Mouse (Mus musculus) limb, embryonic 14.5 days (tissue): ENCODE measurements around the gene Mmp9. TPM values are rescaled to one million over a fixed set of nuclear protein-coding genes. Genes with fewer than 3 reads are reported as not detected.

Experiments
- ATAC-seq: fragments of 200-750 bp; cut with Nextera tagmentation; 2 replicates; pipeline ENCODE4 v1.8.0; 2017; ENCODE audit warnings: low read depth, moderate number of reproducible peaks, moderate TSS enrichment; ENCODE audit not compliant: low FRiP score
- DNase-seq: peaks from one replicate; pipeline ENCODE4 v3.0.0-alpha.2; 2015; ENCODE audit warnings: low spot score
- H3K27ac ChIP-seq: fragments of 300-500 bp; sonication (generic); replicated peaks from 2 replicates; pipeline ENCODE4 v1.5.1; 2014; ENCODE audit warnings: low read depth, mild to moderate bottlenecking, low read length, moderate library complexity, mixed read lengths
- H3K27me3 ChIP-seq: fragments of 300-500 bp; sonication (generic); 2 replicates; pipeline ENCODE4 v1.6.1; 2014; ENCODE audit warnings: low read length, mixed read lengths; ENCODE audit not compliant: control insufficient read depth, insufficient read depth
- H3K36me3 ChIP-seq: fragments of 300-500 bp; sonication (generic); 2 replicates; pipeline ENCODE4 v1.6.1; 2014; ENCODE audit warnings: mild to moderate bottlenecking, low read length, moderate library complexity, mixed read lengths; ENCODE audit not compliant: control insufficient read depth, insufficient read depth
- H3K4me1 ChIP-seq: fragments of 300-500 bp; sonication (generic); 2 replicates; pipeline ENCODE4 v1.6.1; 2014; ENCODE audit warnings: antibody characterized with exemption, low read length, mixed read lengths; ENCODE audit not compliant: control insufficient read depth, insufficient read depth
- H3K4me2 ChIP-seq: fragments of 300-500 bp; sonication (generic); replicated peaks from 2 replicates; pipeline ENCODE4 v1.6.1; 2014; ENCODE audit warnings: low read depth, mild to moderate bottlenecking, low read length, moderate library complexity; ENCODE audit not compliant: severe bottlenecking
- H3K4me3 ChIP-seq: fragments of 300-500 bp; sonication (generic); replicated peaks from 2 replicates; pipeline ENCODE4 v1.5.1; 2014; ENCODE audit warnings: low read length
- H3K9ac ChIP-seq: fragments of 300-500 bp; sonication (generic); 2 replicates; pipeline ENCODE4 v1.6.1; 2014; ENCODE audit warnings: mild to moderate bottlenecking, low read depth, low read length, moderate library complexity; ENCODE audit not compliant: severe bottlenecking
- H3K9me3 ChIP-seq: fragments of 300-500 bp; sonication (generic); 2 replicates; pipeline ENCODE4 v1.6.1; 2016; ENCODE audit warnings: low read length; ENCODE audit not compliant: control insufficient read depth
- POLR2A ChIP-seq: fragments of 200-500 bp; IDR thresholded peaks from 2 replicates; pipeline ENCODE4 v1.8.0; 2012; ENCODE audit warnings: inconsistent platforms, mild to moderate bottlenecking, moderate library complexity, borderline replicate concordance; ENCODE audit not compliant: insufficient read depth, insufficient read length; ENCODE audit errors: extremely low read depth
- WGBS: fragments of 180-500 bp; shearing (Covaris S2); extraction: QIAGEN DNeasy Blood & Tissue Kit; methylation state at CpG from one replicate; pipeline ENCODE4 v1.1.7; 2014; 5-methylcytosine and 5-hydroxymethylcytosine counted together
- polyA plus RNA-seq, 2 experiments: library from polyadenylated mRNA; depleted of rRNA in 1 of 2; stranded (reverse) in 1 of 2; unstranded in 1 of 2; fragments of >200 nt; fragmentation: Nextera tagmentation in 1 of 2; extraction: Ambion mirVana in 1 of 2; gene quantifications; 2 replicates each; pipeline versions ENCODE4 v1.2.1 to v1.2.3; 2012 to 2014

Mmp9 gene
- polyA plus RNA-seq, 2 experiments, result 16.7 to 19.1 TPM

DNA sequence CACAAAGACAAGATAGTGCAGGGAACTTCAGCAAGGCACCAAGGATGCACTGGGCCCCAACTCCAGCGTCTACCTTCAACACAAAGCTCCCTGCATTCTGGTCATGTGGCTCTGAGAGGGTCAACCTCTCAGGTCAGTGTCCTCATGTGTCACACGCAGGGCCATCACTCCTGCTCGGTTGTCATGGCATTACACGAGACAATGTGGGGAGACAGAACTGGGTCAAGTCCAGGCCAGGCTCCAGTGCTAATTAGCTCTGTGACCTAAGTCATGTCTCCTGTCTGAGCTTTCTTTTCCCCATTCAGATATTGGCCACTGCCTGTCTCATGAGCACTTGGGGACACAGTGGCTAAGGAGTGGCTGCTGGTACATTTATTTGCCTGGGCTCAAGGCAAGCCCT, 17.3 kb upstream of the Mmp9 start:
- Histone ChIP-seq H3K27me3 (no peaks in the 10 kb centered on the region), H3K27ac (no peak overlapping the region), H3K4me2 (no peak overlapping the region), H3K36me3 (0 out of 2 replicates have a peak, but pooled peaks cover 2% of the 10 kb centered on the region), H3K4me1 (no peaks in the 10 kb centered on the region), H3K9ac (no peak overlapping the region), H3K4me3 (no peak overlapping the region), H3K9me3 (no peaks in the 10 kb centered on the region)
- 79% methylated on average over 4 of the region's 4 CpGs for WGBS
- no peak for TF ChIP-seq POLR2A
- ATAC-seq (no peak), DNase-seq (no peak)

DNA sequence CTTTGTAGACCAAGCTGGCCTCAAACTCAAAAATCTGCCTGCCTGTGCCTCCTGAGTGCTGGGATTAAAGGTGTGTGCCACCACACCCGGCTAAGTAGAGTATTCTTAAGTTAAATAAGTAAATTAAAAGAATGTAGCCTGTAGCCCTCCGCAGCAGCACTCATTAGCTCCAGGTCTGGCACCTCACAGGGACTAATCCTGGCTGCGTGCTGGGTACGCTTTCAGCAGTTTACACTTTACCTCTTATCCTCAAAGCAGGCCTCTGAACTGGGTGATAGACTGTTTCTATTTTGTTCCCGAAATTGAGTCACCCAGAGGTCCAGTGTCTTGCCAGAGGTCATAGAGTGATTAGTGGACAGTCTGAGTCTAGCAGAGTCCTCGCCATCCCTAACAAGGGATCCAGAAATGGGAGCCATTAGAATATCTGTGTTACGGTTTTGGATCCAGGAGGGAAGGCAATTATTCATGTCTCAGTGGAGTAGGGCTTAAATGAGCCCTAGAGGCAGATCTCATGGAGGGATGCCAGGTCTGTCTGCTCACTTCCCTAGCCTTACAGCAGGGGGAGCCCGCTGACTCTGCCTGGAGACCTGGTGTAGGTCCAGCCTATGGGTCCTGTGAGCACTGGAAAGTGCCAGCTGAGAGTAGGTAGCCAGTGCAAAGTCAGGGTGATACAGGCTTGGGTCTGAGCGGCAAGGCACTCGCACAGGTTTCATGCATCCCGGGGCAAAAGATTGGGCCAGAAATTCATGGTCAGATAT, 16.3 kb upstream of the Mmp9 start:
- ATAC-seq (peak; percentile 41; the same call in 1 of the 2 replicates), DNase-seq (peak; percentile 73)
- WGBS, result 28% methylated on average over 11 of the region's 11 CpGs
- H3K4me1 ChIP-seq, result no peaks in the 10 kb centered on the region
- H3K36me3 ChIP-seq, result 0 out of 2 replicates have a peak, but pooled peaks cover 2% of the 10 kb centered on the region
- H3K4me2 ChIP-seq, result no peak overlapping the region
- TF ChIP-seq POLR2A, result no peak
- no peaks in the 10 kb centered on the region for H3K9me3 ChIP-seq
- no peak overlapping the region for H3K4me3 ChIP-seq
- H3K27me3 ChIP-seq, result no peaks in the 10 kb centered on the region
- no peak overlapping the region for H3K9ac ChIP-seq
- H3K27ac ChIP-seq, result no peak overlapping the region

DNA sequence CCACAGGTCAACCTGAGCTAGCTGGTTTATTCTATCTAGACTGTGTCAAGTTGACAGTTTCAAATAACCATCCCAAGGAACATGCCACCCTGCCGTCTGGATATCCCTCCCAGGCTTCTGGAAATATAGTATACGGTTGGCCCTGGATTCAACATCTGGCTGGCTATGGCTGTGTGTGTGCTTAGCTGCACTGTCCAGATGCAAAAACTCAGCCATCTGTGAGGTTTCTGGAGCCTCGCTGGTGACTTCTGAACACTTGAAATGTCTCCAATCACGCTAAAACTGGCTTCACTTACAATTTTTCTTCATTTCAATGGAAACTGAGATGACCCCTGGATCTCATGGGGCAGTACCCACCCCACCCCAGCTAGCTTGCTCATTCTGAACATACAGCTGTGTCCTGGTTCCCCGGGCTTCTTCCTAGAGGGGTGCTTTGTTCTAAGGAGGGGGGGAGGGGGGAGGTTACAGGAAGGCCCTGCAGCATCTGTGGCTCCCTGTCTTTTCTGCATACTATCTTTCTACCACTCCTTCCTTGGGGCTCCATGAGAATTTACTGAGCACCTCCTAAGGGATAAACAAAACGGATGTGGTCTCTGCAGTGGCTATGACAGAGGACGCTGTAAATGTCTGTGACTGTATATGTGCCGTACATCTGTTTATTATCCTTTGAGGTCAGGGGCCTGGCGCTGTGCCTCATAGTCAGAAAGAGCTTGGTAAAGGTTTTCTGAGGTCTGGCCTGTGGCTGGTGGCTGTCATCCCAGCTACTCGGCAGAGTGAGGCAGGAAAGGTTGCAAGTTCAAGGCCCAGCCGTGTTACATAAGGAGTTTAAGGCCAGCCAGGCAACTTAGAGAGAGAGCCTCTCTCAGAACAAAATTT, 9.6 kb upstream of the Mmp9 start:
- Histone ChIP-seq H3K9ac (no peak overlapping the region), H3K27me3 (no peaks in the 10 kb centered on the region), H3K4me2 (no peak overlapping the region), H3K4me3 (no peak overlapping the region), H3K9me3 (no peaks in the 10 kb centered on the region), H3K27ac (no peak overlapping the region), H3K36me3 (no peaks in the 10 kb centered on the region), H3K4me1 (no peaks in the 10 kb centered on the region)
- ATAC-seq (no peak), DNase-seq (no peak)
- 33% methylated on average over 11 of the region's 11 CpGs for WGBS
- TF ChIP-seq POLR2A, result no peak

DNA sequence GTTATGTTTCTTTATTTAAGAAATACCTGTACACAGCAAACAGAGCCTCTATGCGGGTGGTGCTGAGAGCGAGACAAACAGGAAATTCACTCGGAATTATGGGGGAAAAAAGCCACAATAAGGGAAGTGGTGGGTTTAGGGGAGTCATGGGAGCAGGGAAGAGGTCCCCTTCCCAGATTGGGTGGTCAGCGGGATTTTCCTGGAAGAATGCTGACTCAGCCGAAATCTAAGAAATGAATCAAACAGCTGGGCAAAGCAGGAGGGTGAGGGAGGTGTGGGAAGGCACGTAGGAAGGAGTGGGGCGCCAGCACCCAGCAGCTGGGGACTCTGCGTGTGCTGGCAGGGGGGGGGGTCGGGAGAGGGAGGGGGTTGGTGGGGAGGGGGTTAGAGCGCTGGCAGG, 7.0 kb upstream of the Mmp9 start:
- Histone ChIP-seq H3K27me3 (peaks cover 9% of the 10 kb centered on the region; the same call in 1 of the 2 replicates), H3K36me3 (no peaks in the 10 kb centered on the region), H3K4me3 (no peak overlapping the region), H3K9me3 (no peaks in the 10 kb centered on the region), H3K4me2 (no peak overlapping the region), H3K4me1 (peaks cover 5% of the 10 kb centered on the region), H3K27ac (no peak overlapping the region), H3K9ac (no peak overlapping the region)
- 48% methylated on average over 8 of the region's 10 CpGs for WGBS
- no peak for TF ChIP-seq POLR2A
- ATAC-seq (no peak), DNase-seq (no peak)

DNA sequence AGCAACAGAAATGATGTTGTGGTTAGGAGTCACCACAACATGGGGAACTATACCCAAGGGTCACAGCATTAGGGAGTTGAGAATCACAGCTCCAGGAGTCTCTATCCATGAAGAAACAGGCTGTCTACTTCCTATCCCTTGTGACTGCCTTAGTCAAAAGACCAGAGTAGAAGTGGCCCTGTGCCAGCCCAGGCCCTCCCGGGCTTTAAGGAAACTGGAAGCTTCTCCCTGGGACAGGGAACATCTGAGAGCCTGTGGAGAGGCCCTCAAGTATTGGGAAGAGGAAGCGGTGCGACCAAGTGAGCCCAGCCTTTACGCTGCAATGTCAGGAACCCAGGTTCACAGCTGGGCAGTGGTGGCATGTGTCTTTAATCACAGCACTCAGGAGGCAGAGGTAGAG, 4.6 kb upstream of the Mmp9 start:
- no peak overlapping the region for H3K27ac ChIP-seq
- peaks cover 17% of the 10 kb centered on the region for H3K27me3 ChIP-seq
- H3K4me2 ChIP-seq, result no peak overlapping the region
- no peaks in the 10 kb centered on the region for H3K9me3 ChIP-seq
- H3K36me3 ChIP-seq, result no peaks in the 10 kb centered on the region
- no peak overlapping the region for H3K4me3 ChIP-seq
- 51% methylated on average over 4 of the region's 4 CpGs for WGBS
- DNase-seq, result no peak
- peaks cover 19% of the 10 kb centered on the region for H3K4me1 ChIP-seq
- no peak overlapping the region for H3K9ac ChIP-seq
- no peak for TF ChIP-seq POLR2A
- ATAC-seq, result no peak
